Mouse (Mus musculus) embryonic stem cell, embryonic (primary cell): Measurements from ENCODE around the gene Rnase11.

Experiments used
- CTCF ChIA-PET, 4 experiments: fragments of 300-600 bp in 2 of 4; fragments of 350-600 bp in 2 of 4; sonication (Branson Sonifier 250); formaldehyde crosslinking; loops; one replicate each; lab custom pipeline; 2022; ENCODE audit warnings: inconsistent platforms in 2 of 4; lab: Charles Lee
- POLR2A ChIA-PET, 4 experiments: fragments of 300-600 bp in 2 of 4; fragments of 350-600 bp in 2 of 4; sonication (Branson Sonifier 250); formaldehyde crosslinking; loops; one replicate each; lab custom pipeline; 2022; ENCODE audit warnings: antibody characterized with exemption in 4 of 4, inconsistent platforms in 1 of 4; lab: Charles Lee

Gene Rnase11

GRCm38 (mm10) chr14:51050063-51050462, at the start of gene Rnase11:
TSS of gene Rnase11 (minus strand) at chr14:51050163.
- ChIA-PET POLR2A (no interaction called here), CTCF (no interaction called here)

- CTCF ChIA-PET, result interaction anchor here (0.5 to 2.1 kb wide), 17 partner anchors 9 to 784 kb away, joined by 3 to 82 read pairs (median 4); no protein-coding TSS in a partner anchor
- POLR2A ChIA-PET, result interaction anchor here in 2 of 4 experiments (1.0 to 1.6 kb wide), 4 partner anchors 10 to 672 kb away, joined by 3 to 14 read pairs (median 6); no protein-coding TSS in a partner anchor
Observed at GRCm38 (mm10) chr14:51098921-51099320, 49.0 kb upstream of the Rnase11 start.

DNA sequence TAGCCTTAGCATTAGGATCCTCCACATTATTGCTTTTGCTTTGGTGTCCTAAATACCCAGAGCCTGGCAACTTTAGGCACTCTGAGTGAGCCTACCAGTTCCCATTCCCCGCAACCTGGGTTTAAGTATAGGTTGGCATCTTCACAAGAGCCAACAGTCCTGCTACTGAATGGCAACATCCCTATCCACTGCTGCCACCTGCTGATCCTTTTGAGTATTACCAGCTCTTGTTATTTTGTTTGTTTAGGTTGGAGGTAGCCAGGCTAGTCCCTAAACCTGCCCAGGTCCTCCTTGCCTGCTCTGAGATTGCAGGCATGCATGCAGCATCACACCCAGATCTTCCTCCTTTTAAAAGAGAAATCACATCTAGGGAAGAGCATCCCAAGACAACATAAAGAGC, 48.3 kb upstream of the Rnase11 start:
- CTCF ChIA-PET, result interaction anchor here (0.5 to 2.1 kb wide), 31 partner anchors 9 to 785 kb away, joined by 3 to 82 read pairs (median 4); partner anchors contain the start of gene Ttc5 (in 1 of the 4)
- POLR2A ChIA-PET, result interaction anchor here in 3 of 4 experiments (0.6 to 1.6 kb wide), 7 partner anchors 9 to 673 kb away, joined by 3 to 14 read pairs (median 3); partner anchors contain the start of gene Eddm3b (in 1 of the 3)

- ChIA-PET POLR2A (no interaction called here), CTCF (no interaction called here)
Observed at GRCm38 (mm10) chr14:51095736-51096524, 46.0 kb upstream of the Rnase11 start.

- ChIA-PET POLR2A (interaction anchor here in 2 of 4 experiments (0.6 to 1.3 kb wide), 2 partner anchors 28 to 186 kb away, joined by 3 to 6 read pairs; no protein-coding TSS in a partner anchor), CTCF (interaction anchor here in 1 of 4 experiments (0.6 kb wide), 1 partner anchor 400 kb away, joined by 4 read pairs; no protein-coding TSS in a partner anchor)
Observed at GRCm38 (mm10) chr14:51094921-51095320, 45.0 kb upstream of the Rnase11 start.

- ChIA-PET POLR2A (interaction anchor here in 3 of 4 experiments (0.6 to 1.3 kb wide), 3 partner anchors 27 to 187 kb away, joined by 3 to 6 read pairs (median 3); no protein-coding TSS in a partner anchor), CTCF (interaction anchor here in 1 of 4 experiments (0.6 kb wide), 1 partner anchor 401 kb away, joined by 4 read pairs; no protein-coding TSS in a partner anchor)
Observed at GRCm38 (mm10) chr14:51094096-51094875, 44.3 kb upstream of the Rnase11 start.

GRCm38 (mm10) chr14:51093496-51093895, 43.5 kb upstream of the Rnase11 start:
- ChIA-PET CTCF (no interaction called here), POLR2A (interaction anchor here in 2 of 4 experiments (0.5 to 0.8 kb wide), 2 partner anchors 285 to 406 kb away, joined by 3 to 4 read pairs; no protein-coding TSS in a partner anchor)

DNA sequence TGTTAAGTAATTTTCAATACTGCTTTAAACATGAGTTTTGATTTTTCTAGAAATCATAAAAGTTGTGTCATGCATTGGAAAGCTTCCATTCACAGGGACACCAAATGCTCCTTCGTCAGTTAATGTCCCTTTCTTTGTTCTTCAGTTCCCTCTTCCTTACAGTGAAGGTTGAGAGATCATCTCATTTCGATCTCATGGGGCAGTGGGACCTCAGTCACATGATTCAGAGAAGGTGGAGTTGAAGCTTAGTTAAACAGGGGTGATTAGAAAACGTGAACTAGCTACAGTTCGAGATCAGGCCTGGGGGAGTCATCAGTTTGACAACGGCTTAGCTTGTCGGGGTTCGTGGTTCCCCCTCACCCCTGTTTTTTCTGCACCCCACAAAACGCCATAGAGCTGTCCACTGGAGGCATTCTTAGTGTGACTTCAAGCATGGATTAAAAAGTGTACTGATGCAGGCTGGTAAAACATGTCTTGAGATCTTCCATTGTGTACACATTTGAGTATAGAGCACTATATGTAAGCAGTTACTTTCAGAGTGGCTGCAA, 42.2 kb upstream of the Rnase11 start:
- ChIA-PET CTCF (interaction anchor here in 2 of 4 experiments (0.5 to 1.6 kb wide), 4 partner anchors 27 to 114 kb away, joined by 3 read pairs; no protein-coding TSS in a partner anchor), POLR2A (interaction anchor here in 2 of 4 experiments (0.7 to 2.5 kb wide), 4 partner anchors 9 to 284 kb away, joined by 3 to 12 read pairs (median 3); partner anchors contain the start of genes Ccnb1ip1 (in 1 of the 2) and Parp2 (in 1 of the 2))

GRCm38 (mm10) chr14:51090921-51091900, 41.2 kb upstream of the Rnase11 start, which contains the start of the genes Rnase4 and Ang:
TSS of gene Rnase4 (plus strand) at chr14:51091077.
TSS of gene Ang (plus strand) at chr14:51091150.
- ChIA-PET POLR2A (interaction anchor here in 1 of 4 experiments (0.6 to 2.5 kb wide), 7 partner anchors 23 to 284 kb away, joined by 3 to 12 read pairs (median 3); partner anchors contain the start of genes Ccnb1ip1 and Parp2), CTCF (interaction anchor here in 2 of 4 experiments (1.0 to 1.6 kb wide), 3 partner anchors 26 to 113 kb away, joined by 3 read pairs; no protein-coding TSS in a partner anchor)

GRCm38 (mm10) chr14:51090077-51090781, 40.3 kb upstream of the Rnase11 start:
- POLR2A ChIA-PET, result interaction anchor here in 3 of 4 experiments (0.6 to 3.5 kb wide), 12 partner anchors 8 to 794 kb away, joined by 3 to 23 read pairs (median 6); partner anchors contain the start of genes Ccnb1ip1 (in 3 of the 3), Parp2 (in 3 of the 3), Pip4p1 (in 1 of the 3) and Pnp (in 1 of the 3)
- CTCF ChIA-PET, result interaction anchor here (0.6 to 1.9 kb wide), 6 partner anchors 25 to 112 kb away, joined by 3 to 14 read pairs (median 4); no protein-coding TSS in a partner anchor

DNA sequence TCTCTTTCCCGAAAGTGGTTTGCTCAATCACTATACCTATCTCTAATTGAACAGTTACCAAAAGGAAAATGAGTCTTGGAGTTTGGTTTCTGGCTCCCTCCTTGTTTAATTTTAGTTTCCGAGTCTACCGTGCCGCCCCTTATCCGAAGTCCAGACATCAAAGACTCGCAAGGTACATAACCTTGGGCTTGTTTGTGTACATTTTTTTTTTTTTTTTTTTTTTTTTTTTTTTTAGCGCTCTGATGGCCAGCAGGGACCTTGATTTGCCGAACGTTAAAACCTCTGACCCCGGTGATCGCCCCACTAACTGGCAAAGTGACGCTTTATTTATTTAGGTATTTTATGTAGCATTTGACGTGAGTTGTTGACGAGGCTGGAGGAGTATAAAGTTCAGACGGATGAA, 39.7 kb upstream of the Rnase11 start:
- POLR2A ChIA-PET, result interaction anchor here in 3 of 4 experiments (0.7 to 3.5 kb wide), 23 partner anchors 9 to 1015 kb away, joined by 3 to 23 read pairs (median 5); partner anchors contain the start of genes Ccnb1ip1 (in 3 of the 3), Parp2 (in 3 of the 3), Hnrnpc (in 2 of the 3) and Zfp219 (in 2 of the 3)
- CTCF ChIA-PET, result interaction anchor here (0.8 to 1.9 kb wide), 11 partner anchors 8 to 289 kb away, joined by 3 to 14 read pairs (median 5); no protein-coding TSS in a partner anchor

GRCm38 (mm10) chr14:51088970-51089673, 39.2 kb upstream of the Rnase11 start:
- CTCF ChIA-PET, result interaction anchor here (0.7 to 1.9 kb wide), 13 partner anchors 9 to 1305 kb away, joined by 3 to 14 read pairs (median 4); no protein-coding TSS in a partner anchor
- POLR2A ChIA-PET, result interaction anchor here in 3 of 4 experiments (0.7 to 3.5 kb wide), 25 partner anchors 9 to 1015 kb away, joined by 3 to 23 read pairs (median 4); partner anchors contain the start of genes Ccnb1ip1 (in 3 of the 3), Parp2 (in 3 of the 3), Hnrnpc (in 2 of the 3) and Zfp219 (in 2 of the 3)

DNA sequence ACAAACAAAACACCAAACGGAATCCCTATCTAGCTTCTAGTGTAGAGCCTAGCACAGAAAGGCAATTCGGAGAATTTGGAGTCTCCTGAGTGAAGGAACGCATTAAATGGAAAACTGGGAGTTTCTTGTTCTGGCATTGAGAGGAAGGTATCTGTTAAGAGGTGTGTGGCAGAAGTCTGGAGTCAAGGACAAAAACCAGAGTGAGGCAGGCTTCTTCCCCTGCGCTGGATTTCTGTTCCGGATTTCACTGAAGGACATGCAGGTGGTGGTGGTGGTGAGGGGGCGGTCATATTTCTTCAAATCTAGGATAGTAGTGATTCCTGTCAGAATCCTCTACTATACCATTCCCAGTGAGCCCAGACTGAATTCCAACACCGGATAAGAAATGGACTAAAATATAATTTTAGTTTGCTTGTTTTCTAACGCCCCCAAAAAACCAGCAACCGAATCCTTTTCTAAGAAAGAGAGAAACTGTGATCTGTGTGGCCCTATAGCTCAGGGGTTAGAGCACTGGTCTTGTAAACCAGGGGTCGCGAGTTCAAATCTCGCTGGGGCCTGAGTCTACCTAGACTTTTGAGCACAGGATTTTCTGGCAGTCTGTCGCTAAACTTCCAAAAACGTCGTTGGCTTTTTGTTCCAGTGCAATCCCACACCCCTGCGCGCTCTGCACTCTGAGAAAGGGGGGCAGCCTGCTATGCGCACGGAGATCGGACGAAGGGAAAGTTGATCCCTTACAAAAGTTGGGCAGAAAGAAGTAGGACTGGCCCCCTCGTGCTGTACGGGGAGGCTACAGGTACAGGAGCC, 38.4 kb upstream of the Rnase11 start:
- POLR2A ChIA-PET, result interaction anchor here in 3 of 4 experiments (0.8 to 3.5 kb wide), 21 partner anchors 10 to 1016 kb away, joined by 3 to 23 read pairs (median 5); partner anchors contain the start of genes Ccnb1ip1 (in 2 of the 3), Parp2 (in 2 of the 3), Hnrnpc (in 1 of the 3) and Pip4p1 (in 1 of the 3)

More for the DNA sequence above, 38.4 kb upstream of the Rnase11 start:
- CTCF ChIA-PET, result interaction anchor here (0.7 to 1.9 kb wide), 11 partner anchors 10 to 1304 kb away, joined by 3 to 14 read pairs (median 5); no protein-coding TSS in a partner anchor
